ENCODE assay signal across 18 mouse cellular contexts in the genomic region with DNA sequence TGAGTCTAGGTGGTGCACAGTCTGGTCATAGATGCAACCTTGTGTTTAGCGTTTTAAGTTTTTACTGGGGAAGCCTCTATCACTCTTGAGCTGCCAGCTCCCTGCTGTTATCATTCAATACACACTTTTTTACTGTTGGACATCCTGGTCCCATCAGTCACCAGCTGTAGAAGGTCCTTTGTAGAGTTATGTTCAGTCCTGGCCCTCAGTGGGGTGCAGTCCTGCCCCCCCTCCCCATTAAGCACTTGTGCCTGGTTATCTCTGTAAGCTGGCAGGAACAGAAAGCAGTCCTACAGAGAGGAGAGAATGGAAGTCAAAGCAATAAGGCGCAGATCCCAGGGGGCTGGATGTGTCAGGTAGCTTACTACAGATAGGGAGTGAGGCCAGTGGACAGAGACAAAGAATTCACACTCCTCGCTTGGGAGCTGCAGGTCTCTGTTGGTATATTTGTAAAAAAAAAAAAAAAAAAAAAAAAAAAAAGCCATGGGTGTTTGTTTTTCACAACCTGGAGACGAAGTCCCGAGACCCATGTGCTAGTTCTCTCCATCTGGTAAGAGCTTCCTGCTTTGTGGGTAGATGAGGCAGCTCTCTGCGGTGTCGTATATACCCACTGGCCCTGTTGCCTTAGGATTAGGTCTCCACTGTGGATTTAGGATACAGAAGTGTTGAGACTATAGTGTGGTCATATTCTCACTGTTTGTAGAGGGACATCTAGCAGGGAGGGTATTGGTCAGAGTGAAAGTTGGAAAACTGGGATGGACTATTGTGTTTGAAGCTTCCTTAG. TPM values are rescaled to one million over a fixed set of nuclear protein-coding genes. Genes with fewer than 3 reads are reported as not detected.
A peak's percentile ranks its signal among the peaks of the same experiment; 100 is the strongest.
DNase-seq lines count a peak whose midpoint lies in the region; ATAC-seq and TF ChIP-seq lines count a peak whose summit lies in the region.
"Had no signal": no experiment of that assay in that cellular context is flagged by ENCODE, and none has a peak within 500 bp of the region (broad histone marks: within the 10 kb centered on the region; RNA-seq: fewer than 3 reads in every experiment).

No protein-coding gene starts in this region.

- no peak for TF ChIP-seq CTCF in heart, adult 2 months (IDR thresholded peaks at IDR 0.05)

- TF ChIP-seq EP300 in heart, adult 2 months (IDR thresholded peaks at IDR 0.05; ENCODE audit: insufficient read depth, low read depth, low read length) = no peak

- peak; percentile 59; the same call in 1 of the 2 replicates for ATAC-seq in heart, embryonic 16.5 days (replicated peaks; ENCODE audit: extremely low read depth, insufficient read depth, low FRiP score)
- ATAC-seq in erythroid progenitor cell, adult 5-6 weeks (replicated peaks; ENCODE audit: low FRiP score, poor library complexity, severe bottlenecking) = peak; percentile 69
- ATAC-seq in liver, embryonic 16.5 days (ENCODE audit: low read depth) = peak; percentile 75
- no peak for ATAC-seq in frontal cortex, adult (ENCODE audit: low TSS enrichment)
- ATAC-seq: hindbrain, postnatal 0 days had no signal

- no peak for DNase-seq in heart, adult 2 months
- DNase-seq in MEL-GATA-1-ER (ENCODE audit: extremely low read depth, low read depth) = peak; percentile 62
- DNase-seq in cerebellum, postnatal 25 days = no peak
- no peak for DNase-seq in layer of hippocampus, adult 9-10 months (ENCODE audit: low spot score)
- DNase-seq: adrenal gland, postnatal 36 days; cerebellum, postnatal 36 days; kidney, adult 8-10 months; left cerebral cortex, postnatal 4 days; lung, adult 2 months; right cerebral cortex, postnatal 14 days; thymus, postnatal 14 days had no signal

- H3K36me3 ChIP-seq in heart, embryonic 16.5 days (ENCODE audit: control insufficient read depth, insufficient read depth) = peaks cover 32% of the 10 kb centered on the region
- no peaks in the 10 kb centered on the region for H3K36me3 ChIP-seq in heart, adult 2 months (ENCODE audit: control insufficient read depth, insufficient read depth, low read length)
- peaks cover 13% of the 10 kb centered on the region for H3K36me3 ChIP-seq in liver, embryonic 16.5 days (ENCODE audit: control insufficient read depth, insufficient read depth)

- peaks cover 26% of the 10 kb centered on the region for H3K4me1 ChIP-seq in heart, embryonic 16.5 days (ENCODE audit: control insufficient read depth, insufficient read depth, low read length)
- no peaks in the 10 kb centered on the region for H3K4me1 ChIP-seq in heart, adult 2 months (ENCODE audit: control insufficient read depth, insufficient read depth, low read length)
- H3K4me1 ChIP-seq in liver, embryonic 16.5 days (ENCODE audit: control insufficient read depth, low read depth, low read length) = peaks cover 26% of the 10 kb centered on the region
- H3K4me1 ChIP-seq: neural tube, embryonic 12.5 days had no signal

- 58% methylated on average over 7 of the region's 7 CpGs for whole genome bisulfite sequencing in heart, embryonic 16.5 days
- WGBS in heart, adult 2 months = 76% methylated on average over 7 of the region's 7 CpGs
- 22% methylated on average over 7 of the region's 7 CpGs for WGBS in liver, embryonic 16.5 days (ENCODE audit: insufficient replicate concordance)

- intact Hi-C loops in heart, adult 2 months (cut with DNase I) = no loop called here

- no peak overlapping the region for H3K9ac ChIP-seq in heart, embryonic 16.5 days (ENCODE audit: low read length)
- no peak overlapping the region for H3K9ac ChIP-seq in heart, adult 2 months (ENCODE audit: low read depth, low read length)
- no peak overlapping the region for H3K9ac ChIP-seq in liver, embryonic 16.5 days (ENCODE audit: low read depth, low read length)
- H3K9ac ChIP-seq: neural tube, embryonic 12.5 days had no signal

- no peak overlapping the region for H3K4me3 ChIP-seq in heart, embryonic 16.5 days (ENCODE audit: low read length)
- H3K4me3 ChIP-seq in heart, adult 2 months = no peak overlapping the region
- no peak overlapping the region for H3K4me3 ChIP-seq in liver, embryonic 16.5 days (ENCODE audit: low read depth, low read length)
- H3K4me3 ChIP-seq: neural tube, embryonic 12.5 days had no signal

- no peak for TF ChIP-seq POLR2A in heart, adult 2 months (IDR thresholded peaks at IDR 0.05; ENCODE audit: insufficient read depth, low read depth, low read length)

- no peaks in the 10 kb centered on the region for H3K9me3 ChIP-seq in heart, embryonic 16.5 days (replicated peaks; ENCODE audit: control insufficient read depth, low read length)
- H3K9me3 ChIP-seq in liver, embryonic 16.5 days (replicated peaks; ENCODE audit: control insufficient read depth, low read length) = no peaks in the 10 kb centered on the region
- H3K9me3 ChIP-seq: neural tube, embryonic 12.5 days had no signal

- no peak overlapping the region for H3K4me2 ChIP-seq in heart, embryonic 16.5 days (ENCODE audit: low read depth, low read length)
- 0 out of 2 replicates have a peak overlapping the region, but pooled peaks have one; percentile 10 for H3K4me2 ChIP-seq in liver, embryonic 16.5 days (ENCODE audit: low read depth, low read length)
- H3K4me2 ChIP-seq: neural tube, embryonic 12.5 days had no signal

- H3K27me3 ChIP-seq in heart, embryonic 16.5 days (ENCODE audit: control insufficient read depth, insufficient read depth, low read length) = no peaks in the 10 kb centered on the region
- H3K27me3 ChIP-seq in heart, adult 2 months (ENCODE audit: control insufficient read depth, insufficient read depth, low read length) = no peaks in the 10 kb centered on the region
- H3K27me3 ChIP-seq in liver, embryonic 16.5 days (ENCODE audit: control insufficient read depth, insufficient read depth, low read depth, low read length) = no peaks in the 10 kb centered on the region
- H3K27me3 ChIP-seq: neural tube, embryonic 12.5 days had no signal

- no peaks in the 10 kb centered on the region; the same call in 1 of the 2 replicates for H3K79me2 ChIP-seq in heart, adult 2 months (replicated peaks; ENCODE audit: control insufficient read depth, insufficient read depth, low read length)

- peak overlapping the region; percentile 23 for H3K27ac ChIP-seq in heart, embryonic 16.5 days (ENCODE audit: low read length)
- no peak overlapping the region for H3K27ac ChIP-seq in heart, adult 2 months
- H3K27ac ChIP-seq in liver, embryonic 16.5 days (ENCODE audit: low read length) = peak overlapping the region; percentile 16
- H3K27ac ChIP-seq: hindbrain, postnatal 0 days; macrophage; neural tube, embryonic 12.5 days had no signal

RNA-seq across cellular contexts. Expression of gene Cul4a, which starts 15.7 kb away (rescaled TPM):
- polyA plus RNA-seq in heart, embryonic 16.5 days (2015; fragmentation: Nextera tagmentation; extraction: Ambion mirVana) = 100 TPM in 2 replicates
- total RNA-seq in heart, adult 2 months (2021) = 10 to 100 TPM; 68.5 to 76.0 TPM
- 35.0 and 71.0 TPM in 2 replicates for polyA plus RNA-seq in heart, adult 2 months (2012; rRNA removed)
- total RNA-seq in erythroid progenitor cell, adult 5-6 weeks (2015; ENCODE audit: low replicate concordance) = 223 and 293 TPM in 2 replicates
- 261 and 331 TPM in 2 replicates for total RNA-seq in erythroid progenitor cell, adult 5-6 weeks (2017; ENCODE audit: low replicate concordance)
- polyA plus RNA-seq in liver, embryonic 16.5 days (2015; fragmentation: Nextera tagmentation; extraction: Ambion mirVana) = 72.1 and 76.1 TPM in 2 replicates

RNA-seq across cellular contexts. Expression of gene Pcid2, which starts 15.8 kb away (rescaled TPM):
- polyA plus RNA-seq in heart, embryonic 16.5 days (2015; fragmentation: Nextera tagmentation; extraction: Ambion mirVana) = 25.7 and 26.1 TPM in 2 replicates
- total RNA-seq in heart, adult 2 months (2021) = 10 to 100 TPM in 1 of 2 experiments, 1 to 10 TPM in 1; 8.2 to 10.3 TPM
- 12.9 and 14.4 TPM in 2 replicates for polyA plus RNA-seq in heart, adult 2 months (2012; rRNA removed)
- 6.7 and 11.5 TPM in 2 replicates for total RNA-seq in erythroid progenitor cell, adult 5-6 weeks (2015; ENCODE audit: low replicate concordance)
- 10.7 and 13.9 TPM in 2 replicates for total RNA-seq in erythroid progenitor cell, adult 5-6 weeks (2017; ENCODE audit: low replicate concordance)
- 13.1 and 14.3 TPM in 2 replicates for polyA plus RNA-seq in liver, embryonic 16.5 days (2015; fragmentation: Nextera tagmentation; extraction: Ambion mirVana)

RNA-seq across cellular contexts. Expression of gene Lamp1, which starts 37.9 kb away (rescaled TPM):
- polyA plus RNA-seq in heart, embryonic 16.5 days (2015; fragmentation: Nextera tagmentation; extraction: Ambion mirVana) = 317 and 318 TPM in 2 replicates
- total RNA-seq in heart, adult 2 months (2021) = 100 to 1,000 TPM; 406 to 437 TPM
- polyA plus RNA-seq in heart, adult 2 months (2012; rRNA removed) = 462 and 645 TPM in 2 replicates
- total RNA-seq in erythroid progenitor cell, adult 5-6 weeks (2015; ENCODE audit: low replicate concordance) = 113 and 132 TPM in 2 replicates
- total RNA-seq in erythroid progenitor cell, adult 5-6 weeks (2017; ENCODE audit: low replicate concordance) = 119 TPM in 2 replicates
- polyA plus RNA-seq in liver, embryonic 16.5 days (2015; fragmentation: Nextera tagmentation; extraction: Ambion mirVana) = 181 and 197 TPM in 2 replicates
